Mouse (Mus musculus) intestine, embryonic 16.5 days (tissue): ENCODE data around the gene Mis18a. TPM values are rescaled to one million over a fixed set of nuclear protein-coding genes. Genes with fewer than 3 reads are reported as not detected.

Experiments
- ATAC-seq: fragments of 200-750 bp; cut with Nextera tagmentation; 2 replicates; pipeline ENCODE4 v1.8.0; 2017; ENCODE audit warnings: moderate TSS enrichment, moderate library complexity
- H3K27ac ChIP-seq: fragments of 300-500 bp; sonication (generic); 2 replicates; pipeline ENCODE4 v1.5.1; 2014; ENCODE audit warnings: mild to moderate bottlenecking, low read length
- H3K27me3 ChIP-seq: fragments of 300-500 bp; sonication (generic); replicated peaks from 2 replicates; pipeline ENCODE4 v1.6.1; 2014; ENCODE audit warnings: low read length, control low read depth, mixed read lengths; ENCODE audit not compliant: control insufficient read depth, insufficient read depth
- H3K36me3 ChIP-seq: fragments of 300-500 bp; sonication (generic); 2 replicates; pipeline ENCODE4 v1.6.1; 2014; ENCODE audit warnings: low read length, control low read depth; ENCODE audit not compliant: control insufficient read depth, insufficient read depth
- H3K4me1 ChIP-seq: fragments of 300-500 bp; sonication (generic); 2 replicates; pipeline ENCODE4 v1.6.1; 2014; ENCODE audit warnings: low read length, control low read depth, mixed read lengths; ENCODE audit not compliant: control insufficient read depth, insufficient read depth
- H3K4me2 ChIP-seq: fragments of 300-500 bp; sonication (generic); 2 replicates; pipeline ENCODE4 v1.6.1; 2014; ENCODE audit warnings: low read depth, low read length, control low read depth
- H3K4me3 ChIP-seq: fragments of 300-500 bp; sonication (generic); 2 replicates; pipeline ENCODE4 v1.5.1; 2014; ENCODE audit warnings: mild to moderate bottlenecking, low read length
- H3K9ac ChIP-seq: fragments of 300-500 bp; sonication (generic); 2 replicates; pipeline ENCODE4 v1.6.1; 2014; ENCODE audit warnings: low read depth, low read length
- H3K9me3 ChIP-seq: fragments of 300-500 bp; sonication (generic); 2 replicates; pipeline ENCODE4 v1.6.1; 2016; ENCODE audit warnings: low read length, control low read depth; ENCODE audit not compliant: control insufficient read depth
- WGBS: fragments of 180-500 bp; shearing (Covaris S2); extraction: QIAGEN DNeasy Blood & Tissue Kit; methylation state at CpG from one replicate; pipeline ENCODE4 v1.1.7; 2014; 5-methylcytosine and 5-hydroxymethylcytosine counted together
- polyA plus RNA-seq: library from polyadenylated mRNA; unstranded; fragments of >200 nt; fragmentation: Nextera tagmentation; extraction: Ambion mirVana; gene quantifications from 2 replicates; pipeline ENCODE4 v1.2.1, GENCODE M21; 2015

Gene Mis18a
- polyA plus RNA-seq, 1 experiment from 2014 or later = 53.5 TPM

DNA sequence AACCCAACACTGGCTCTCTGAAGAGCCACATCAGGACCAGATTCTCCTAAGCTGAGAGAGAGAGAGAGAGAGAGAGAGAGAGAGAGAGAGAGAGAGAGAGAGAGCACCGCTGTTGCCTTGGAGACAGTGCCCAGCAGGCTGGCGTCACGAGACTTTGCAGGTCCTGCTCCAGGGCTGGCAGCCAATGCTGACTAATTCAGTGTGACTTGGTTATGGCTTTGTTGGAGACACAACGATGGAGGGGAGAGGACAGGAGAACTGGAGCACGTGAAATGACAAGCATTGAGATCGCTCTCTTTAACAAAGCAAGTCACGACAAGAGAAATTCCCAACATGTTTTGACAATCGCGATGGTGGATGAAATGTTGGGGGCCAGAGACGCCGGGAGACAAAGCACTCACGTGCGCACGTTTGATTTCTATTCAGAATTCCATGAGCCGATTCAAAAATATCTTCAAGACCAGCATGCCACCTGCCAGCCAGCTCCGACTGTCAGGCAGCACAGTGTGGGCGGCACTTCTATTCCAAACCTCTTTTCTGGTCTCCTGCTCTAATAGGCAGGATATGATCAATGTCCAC is 17.4 kb downstream of the Mis18a start:
- Histone ChIP-seq H3K4me2 (no peak overlapping the region; the same call in 1 of the 2 replicates), H3K4me3 (no peak overlapping the region), H3K9ac (no peak overlapping the region), H3K36me3 (no peaks in the 10 kb centered on the region), H3K4me1 (peaks cover 13% of the 10 kb centered on the region), H3K27ac (no peak overlapping the region), H3K27me3 (no peaks in the 10 kb centered on the region), H3K9me3 (no peaks in the 10 kb centered on the region)
- 0 out of 2 replicates have a peak, but pooled peaks have one; percentile 16 for ATAC-seq
- 39% methylated on average over 17 of the region's 17 CpGs for WGBS

- Histone ChIP-seq H3K36me3 (no peaks in the 10 kb centered on the region), H3K9me3 (no peaks in the 10 kb centered on the region), H3K4me2 (no peak overlapping the region), H3K27me3 (no peaks in the 10 kb centered on the region), H3K4me3 (no peak overlapping the region), H3K9ac (no peak overlapping the region), H3K27ac (no peak overlapping the region), H3K4me1 (peaks cover 10% of the 10 kb centered on the region)
- 33% methylated on average over 3 of the region's 3 CpGs for WGBS
- no peak for ATAC-seq
Observed at GRCm38 (mm10) chr16:90706279-90706678, 20.9 kb downstream of the Mis18a start.

DNA sequence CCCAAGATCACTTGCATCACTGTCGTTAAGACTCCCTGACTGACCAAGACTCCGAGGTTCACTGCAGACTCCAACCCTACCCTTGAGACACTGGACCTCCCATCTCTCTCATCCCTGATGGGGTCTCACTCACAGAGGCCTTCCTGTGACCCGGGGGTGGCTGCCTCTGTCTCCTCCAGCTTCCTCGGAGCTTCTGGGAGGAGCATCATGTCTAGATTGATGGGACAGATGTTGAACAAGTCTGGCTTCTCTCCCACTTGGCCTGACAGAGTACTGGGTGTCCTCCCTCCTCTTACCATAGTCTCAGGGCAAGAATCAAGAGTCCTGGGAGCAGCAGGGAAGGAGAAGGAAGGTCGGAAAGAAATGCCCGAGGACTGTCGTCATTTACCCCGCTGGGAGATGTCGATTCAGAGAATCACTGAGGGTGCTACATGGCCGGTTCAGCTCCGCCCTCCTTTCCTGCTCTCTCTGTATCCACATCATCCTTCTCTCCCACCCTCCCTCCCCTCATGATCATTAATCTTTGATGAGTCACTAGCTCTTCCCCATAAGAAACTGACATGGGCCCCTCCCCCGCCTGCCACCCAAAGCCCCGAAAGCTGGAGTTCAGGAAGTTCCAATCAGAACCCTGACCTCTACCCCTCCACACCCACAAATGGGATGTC is 22.9 kb downstream of the Mis18a start:
- no peaks in the 10 kb centered on the region for H3K9me3 ChIP-seq
- no peak overlapping the region for H3K27ac ChIP-seq
- peaks cover 7% of the 10 kb centered on the region for H3K4me1 ChIP-seq
- WGBS = 40% methylated on average over 13 of the region's 13 CpGs
- no peak for ATAC-seq
- no peaks in the 10 kb centered on the region for H3K27me3 ChIP-seq
- H3K9ac ChIP-seq = no peak overlapping the region
- no peak overlapping the region for H3K4me3 ChIP-seq
- H3K4me2 ChIP-seq = no peak overlapping the region
- H3K36me3 ChIP-seq = no peaks in the 10 kb centered on the region

DNA sequence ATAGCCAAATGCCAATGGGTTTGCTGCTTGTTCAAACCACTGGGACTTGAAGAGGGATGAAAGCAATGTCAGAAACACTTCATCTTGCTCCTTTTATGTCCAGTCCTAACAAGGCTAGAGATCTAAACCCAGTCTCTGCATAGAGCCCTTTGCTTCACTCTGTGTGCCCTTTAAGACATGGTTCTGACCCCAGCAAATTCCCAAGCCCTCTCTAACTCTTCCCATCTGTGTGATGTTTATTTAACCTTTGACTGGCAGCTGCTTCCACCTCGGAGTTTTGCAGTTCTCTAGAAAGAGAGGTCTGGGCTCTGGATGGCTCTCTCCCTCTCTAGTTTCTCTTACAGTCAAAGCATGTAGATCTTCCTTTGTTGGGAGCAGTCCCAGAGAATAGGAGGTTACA is 23.6 kb downstream of the Mis18a start:
- H3K4me2 ChIP-seq = no peak overlapping the region
- peaks cover 7% of the 10 kb centered on the region for H3K4me1 ChIP-seq
- WGBS = 7% methylated on average over 1 of the region's 1 CpGs
- H3K9me3 ChIP-seq = no peaks in the 10 kb centered on the region
- H3K36me3 ChIP-seq = no peaks in the 10 kb centered on the region
- H3K27me3 ChIP-seq = no peaks in the 10 kb centered on the region
- H3K9ac ChIP-seq = no peak overlapping the region
- no peak for ATAC-seq
- H3K4me3 ChIP-seq = no peak overlapping the region
- no peak overlapping the region for H3K27ac ChIP-seq

GRCm38 (mm10) chr16:90701541-90701940 is 25.7 kb downstream of the Mis18a start:
- Histone ChIP-seq H3K4me1 (peaks cover 7% of the 10 kb centered on the region), H3K9me3 (no peaks in the 10 kb centered on the region), H3K9ac (no peak overlapping the region), H3K27ac (no peak overlapping the region), H3K4me2 (no peak overlapping the region), H3K4me3 (no peak overlapping the region), H3K36me3 (no peaks in the 10 kb centered on the region), H3K27me3 (no peaks in the 10 kb centered on the region)
- ATAC-seq = no peak
- WGBS = 89% methylated on average over 2 of the region's 2 CpGs

DNA sequence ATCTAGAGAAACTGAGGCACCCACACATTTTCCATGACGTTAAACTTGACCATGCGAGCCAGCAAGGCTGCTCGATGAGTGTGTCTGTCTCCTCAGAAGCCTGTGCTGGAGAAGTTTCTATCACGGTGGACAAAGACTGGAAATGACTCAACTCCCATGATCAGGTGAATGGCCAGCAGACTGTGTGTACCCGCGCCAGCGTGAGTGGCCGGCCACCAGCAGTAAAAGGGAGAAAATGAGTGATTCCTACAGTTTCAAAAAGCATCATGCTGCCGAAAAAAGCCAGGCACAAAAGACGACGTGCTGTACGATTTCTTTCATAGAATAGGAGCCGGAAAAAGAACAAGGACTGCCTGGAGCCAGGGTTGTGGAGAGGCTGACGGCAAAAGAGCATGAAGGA is 27.8 kb downstream of the Mis18a start:
- no peak for ATAC-seq

DNA sequence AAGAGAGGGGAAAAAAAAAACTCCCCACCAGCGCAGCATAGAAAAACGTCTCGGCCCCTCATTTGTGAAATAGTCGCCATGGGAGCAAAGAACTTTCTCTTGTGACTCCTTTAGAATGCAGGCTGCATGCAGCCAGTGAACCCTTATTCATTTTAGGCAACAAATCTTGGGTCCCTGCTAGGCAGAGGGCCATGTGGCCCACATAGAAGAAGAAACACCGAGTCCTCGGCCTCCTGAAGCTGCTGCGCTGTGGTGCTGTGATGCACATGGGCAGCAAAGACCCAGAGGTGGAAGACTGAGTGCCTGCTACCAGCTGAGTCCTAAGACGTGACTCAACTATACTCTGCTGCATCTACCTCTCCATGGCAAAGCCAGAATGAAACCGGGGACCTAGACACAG is 30.9 kb downstream of the Mis18a start:
- 78% methylated on average over 9 of the region's 9 CpGs for WGBS
- no peak for ATAC-seq
- Histone ChIP-seq H3K27ac (no peak overlapping the region), H3K9me3 (no peaks in the 10 kb centered on the region), H3K9ac (no peak overlapping the region), H3K36me3 (no peaks in the 10 kb centered on the region), H3K4me2 (no peak overlapping the region), H3K27me3 (no peaks in the 10 kb centered on the region), H3K4me1 (no peaks in the 10 kb centered on the region), H3K4me3 (no peak overlapping the region)

More for the DNA sequence above, 27.8 kb downstream of the Mis18a start:
- Histone ChIP-seq H3K9me3 (no peaks in the 10 kb centered on the region), H3K36me3 (no peaks in the 10 kb centered on the region), H3K4me2 (no peak overlapping the region), H3K27ac (no peak overlapping the region), H3K4me1 (no peaks in the 10 kb centered on the region; the same call in 1 of the 2 replicates), H3K4me3 (no peak overlapping the region), H3K27me3 (no peaks in the 10 kb centered on the region), H3K9ac (no peak overlapping the region)
- 84% methylated on average over 14 of the region's 14 CpGs for WGBS

- H3K4me1 ChIP-seq = no peaks in the 10 kb centered on the region
- no peaks in the 10 kb centered on the region for H3K9me3 ChIP-seq
- H3K27me3 ChIP-seq = no peaks in the 10 kb centered on the region
- no peak overlapping the region for H3K4me2 ChIP-seq
- no peak overlapping the region for H3K27ac ChIP-seq
- ATAC-seq = no peak
- no peak overlapping the region for H3K9ac ChIP-seq
- H3K36me3 ChIP-seq = no peaks in the 10 kb centered on the region
- no peak overlapping the region for H3K4me3 ChIP-seq
- 60% methylated on average over 10 of the region's 10 CpGs for WGBS
Observed at GRCm38 (mm10) chr16:90695121-90695520, 32.1 kb downstream of the Mis18a start.

DNA sequence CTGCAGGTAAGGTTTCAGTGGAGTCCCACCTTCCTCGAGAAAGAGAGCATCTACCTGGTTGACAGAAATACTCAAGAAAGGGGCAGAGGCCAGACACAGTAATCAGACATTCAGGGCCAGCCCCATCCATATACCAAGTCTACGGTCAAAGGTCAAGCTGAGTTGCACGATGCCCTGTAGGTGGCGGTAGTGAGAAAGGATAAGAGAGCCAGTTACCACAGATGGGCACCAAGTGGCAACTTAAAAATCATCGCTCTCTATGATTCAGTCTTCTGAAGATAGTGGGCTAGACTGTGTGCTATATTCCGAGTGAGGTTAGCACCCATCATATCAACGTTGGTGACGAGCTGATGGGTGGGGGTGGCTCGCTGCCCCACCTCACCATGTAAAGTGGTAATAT is 32.5 kb downstream of the Mis18a start:
- no peak overlapping the region for H3K4me3 ChIP-seq
- no peaks in the 10 kb centered on the region for H3K27me3 ChIP-seq
- no peaks in the 10 kb centered on the region for H3K9me3 ChIP-seq
- H3K4me2 ChIP-seq = no peak overlapping the region
- no peak for ATAC-seq
- no peak overlapping the region for H3K9ac ChIP-seq
- no peaks in the 10 kb centered on the region for H3K4me1 ChIP-seq
- WGBS = 68% methylated on average over 9 of the region's 9 CpGs
- no peaks in the 10 kb centered on the region for H3K36me3 ChIP-seq
- no peak overlapping the region for H3K27ac ChIP-seq

DNA sequence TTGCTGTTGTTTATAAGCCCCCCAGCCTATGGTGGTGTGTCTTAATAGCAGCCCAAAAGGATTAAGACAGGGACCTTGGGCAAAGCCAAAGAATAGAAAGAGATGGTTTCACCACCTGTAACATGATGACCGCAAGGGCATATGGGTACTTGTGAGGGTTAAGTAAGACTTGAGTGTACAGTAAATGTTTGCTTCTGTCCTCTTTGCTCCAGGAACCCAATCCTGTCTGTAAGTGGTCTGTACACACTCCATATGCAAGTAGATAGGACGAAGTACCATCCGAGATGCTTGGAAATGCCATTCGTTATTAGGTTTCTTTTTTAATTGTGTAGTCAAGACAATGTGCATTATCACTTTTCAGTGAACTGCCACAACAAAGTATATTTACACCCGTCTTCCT is 33.6 kb downstream of the Mis18a start:
- no peaks in the 10 kb centered on the region for H3K9me3 ChIP-seq
- H3K27me3 ChIP-seq = no peaks in the 10 kb centered on the region
- no peak overlapping the region for H3K4me2 ChIP-seq
- no peaks in the 10 kb centered on the region for H3K4me1 ChIP-seq
- no peak overlapping the region for H3K4me3 ChIP-seq
- 91% methylated on average over 5 of the region's 5 CpGs for WGBS
- no peak for ATAC-seq
- H3K36me3 ChIP-seq = no peaks in the 10 kb centered on the region
- H3K27ac ChIP-seq = no peak overlapping the region
- no peak overlapping the region for H3K9ac ChIP-seq
